Mouse (Mus musculus) lung, adult 2 months (tissue): ENCODE measurements around the gene Ube2e3.

Experiments used
- CTCF ChIP-seq: fragments of 200-500 bp; IDR thresholded peaks from 2 replicates; pipeline ENCODE4 v1.5.1; 2011; ENCODE audit warnings: mild to moderate bottlenecking, low read length, control low read depth; ENCODE audit not compliant: insufficient read depth
- POLR2A ChIP-seq: fragments of 200-500 bp; IDR thresholded peaks from 2 replicates; pipeline ENCODE4 v1.6.1; 2011; ENCODE audit warnings: low read depth, mild to moderate bottlenecking, control low read depth, low read length, borderline replicate concordance; ENCODE audit errors: extremely low read depth

- TF ChIP-seq CTCF (no peak), POLR2A (no peak)
Observed at GRCm38 (mm10) chr2:78841494-78842224, 26.3 kb upstream of the Ube2e3 start.
